Mouse (Mus musculus) granulocyte monocyte progenitor cell, adult 5-6 weeks (primary cell): Measurements from ENCODE around the gene Ctps. TPM values are rescaled to one million over a fixed set of nuclear protein-coding genes. Genes with fewer than 3 reads are reported as not detected.

Experiments
- ATAC-seq: replicated peaks from 2 replicates; pipeline ENCODE4 v1.8.0; 2016; ENCODE audit warnings: mild to moderate bottlenecking, moderate TSS enrichment, inconsistent platforms; ENCODE audit not compliant: poor library complexity, severe bottlenecking
- total RNA-seq, 2 experiments: library from RNA; stranded (forward) in 1 of 2; stranded (reverse) in 1 of 2; fragments of 200-712, 200-1000 nt in 1 of 2; fragments of >200 nt in 1 of 2; fragmentation: Nextera tagmentation in 1 of 2; gene quantifications; 2 replicates each; pipeline ENCODE4 v1.2.3; 2014 to 2017

The Ctps gene
- total RNA-seq, 2 experiments from 2014 or later = 50.4 to 63.1 TPM

DNA sequence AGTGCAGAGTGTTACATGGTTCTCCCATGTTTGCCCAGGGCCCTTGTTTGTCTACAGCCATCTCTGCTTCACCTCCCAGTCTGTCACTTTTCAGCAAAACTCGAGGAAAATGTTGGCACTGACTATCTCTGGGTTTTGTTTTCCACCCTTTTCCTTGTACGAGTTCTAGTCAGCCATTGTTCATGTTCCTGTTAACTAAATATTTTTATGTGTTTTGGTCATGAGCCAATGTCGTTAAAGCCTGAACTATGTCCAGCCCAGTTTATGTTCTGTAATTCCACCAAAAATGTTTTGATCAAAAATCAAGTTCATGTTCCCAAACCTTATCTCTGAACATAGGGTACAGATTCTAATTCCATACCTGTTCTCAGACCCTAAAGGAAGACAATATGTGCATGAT, 1.6 kb upstream of the Ctps start:
- no peak for ATAC-seq

DNA sequence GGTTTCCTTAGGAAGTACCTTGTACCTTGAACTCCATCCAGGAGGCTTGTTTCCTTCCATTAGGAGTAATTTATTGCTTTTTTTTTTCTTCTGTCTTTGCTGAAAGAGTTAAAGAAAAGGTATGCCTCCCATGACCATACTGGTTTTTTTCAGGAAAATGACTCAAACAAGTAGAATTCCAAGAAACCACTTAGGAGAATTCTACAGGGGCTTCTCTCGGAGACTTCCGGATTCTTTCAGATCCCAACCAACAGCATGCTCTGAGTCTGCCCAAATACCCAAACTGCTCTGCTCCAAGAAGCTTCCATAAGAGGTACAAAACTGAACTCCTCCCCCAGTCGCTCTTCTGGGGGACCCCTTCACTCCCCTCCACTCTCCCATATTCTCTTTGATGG, 991 bp upstream of the Ctps start:
- ATAC-seq = no peak

DNA sequence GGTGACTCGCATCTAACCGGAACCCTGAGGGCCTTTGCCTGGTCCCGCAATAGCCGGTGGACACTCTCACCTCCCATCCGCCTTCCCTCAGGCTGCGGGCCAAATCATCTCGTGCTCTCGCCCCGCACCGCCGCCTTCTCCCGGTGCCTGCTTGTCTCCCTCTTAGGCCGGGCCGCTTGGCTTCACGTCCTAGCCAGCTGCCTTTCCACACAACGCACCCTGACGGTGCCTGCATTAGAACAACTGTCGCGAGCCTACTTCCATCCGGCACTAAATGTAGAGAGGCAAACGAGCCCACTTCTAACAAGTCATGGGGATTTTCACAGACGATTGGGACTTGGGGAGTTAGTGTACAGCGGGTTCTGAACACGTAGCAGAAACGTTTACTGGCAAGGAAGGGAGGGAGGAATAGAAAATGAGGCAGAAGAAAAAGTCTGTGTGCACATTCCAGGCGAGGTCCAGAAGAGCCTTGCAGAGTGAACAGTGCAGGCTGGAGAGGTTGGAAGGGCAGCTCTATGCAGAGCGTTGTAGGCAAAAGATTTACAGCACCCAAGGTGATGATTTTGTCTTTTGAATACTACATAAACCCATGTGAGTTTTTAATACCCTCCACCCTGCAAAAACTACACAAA, 478 bp upstream of the Ctps start:
- ATAC-seq = no peak

DNA sequence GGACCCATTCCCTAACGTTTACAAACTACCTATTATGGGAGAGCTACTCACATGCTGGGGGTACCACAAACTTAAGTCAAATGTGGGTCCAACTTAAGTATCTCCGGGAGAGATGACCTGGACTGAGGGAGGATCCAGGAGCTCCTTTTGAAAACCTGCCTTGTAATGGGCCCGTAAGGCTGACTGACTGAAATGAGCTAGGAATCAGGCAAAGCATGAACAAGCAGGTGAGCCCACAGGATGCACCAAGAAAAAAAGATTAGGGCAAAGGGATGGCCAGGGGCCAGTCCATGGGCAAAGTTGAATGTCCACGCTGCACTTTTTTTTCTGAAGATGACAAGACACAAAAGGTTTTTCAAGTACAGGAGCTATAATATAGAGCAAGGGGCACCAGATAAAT, 1.1 kb downstream of the Ctps start:
- no peak for ATAC-seq

DNA sequence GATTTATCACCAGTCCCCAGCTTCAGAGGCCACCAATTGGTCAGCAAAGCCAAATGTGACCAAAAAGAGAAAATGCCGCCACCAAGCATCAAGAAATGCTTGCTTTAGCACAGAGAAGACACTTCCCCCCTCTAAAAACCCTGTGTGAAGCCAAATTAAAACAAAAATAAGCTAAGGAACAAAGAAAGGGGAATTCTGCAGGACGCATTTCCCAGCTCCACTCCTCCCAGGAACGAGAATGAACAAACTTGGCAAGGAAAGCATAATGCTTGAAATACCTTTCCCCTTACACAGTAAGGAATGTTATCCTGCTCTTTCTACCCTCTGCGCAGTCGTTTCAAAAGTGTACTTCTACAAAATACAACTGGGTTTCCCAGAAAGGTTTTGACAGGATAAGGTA, 2.1 kb downstream of the Ctps start:
- no peak for ATAC-seq

DNA sequence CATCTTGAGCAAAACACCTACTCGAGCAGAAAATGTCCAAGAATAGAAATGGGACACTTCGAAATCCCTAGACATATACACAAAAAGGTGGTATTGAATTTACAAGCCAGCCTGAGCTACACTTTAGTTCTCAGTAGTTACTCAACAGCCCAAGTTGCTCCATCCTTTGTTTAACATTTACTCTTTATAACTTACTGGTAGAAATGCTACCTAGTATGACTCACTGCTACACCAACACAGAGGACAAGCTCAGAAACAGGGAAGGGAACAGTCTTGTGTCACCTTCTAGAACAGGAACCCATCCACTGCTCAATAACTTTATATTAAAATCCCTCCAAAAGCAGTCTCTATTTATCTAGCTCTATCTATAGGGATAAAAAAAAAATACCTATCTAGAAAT, 4.3 kb downstream of the Ctps start:
- ATAC-seq = 0 out of 2 replicates have a peak, but pooled peaks have one; percentile 13

DNA sequence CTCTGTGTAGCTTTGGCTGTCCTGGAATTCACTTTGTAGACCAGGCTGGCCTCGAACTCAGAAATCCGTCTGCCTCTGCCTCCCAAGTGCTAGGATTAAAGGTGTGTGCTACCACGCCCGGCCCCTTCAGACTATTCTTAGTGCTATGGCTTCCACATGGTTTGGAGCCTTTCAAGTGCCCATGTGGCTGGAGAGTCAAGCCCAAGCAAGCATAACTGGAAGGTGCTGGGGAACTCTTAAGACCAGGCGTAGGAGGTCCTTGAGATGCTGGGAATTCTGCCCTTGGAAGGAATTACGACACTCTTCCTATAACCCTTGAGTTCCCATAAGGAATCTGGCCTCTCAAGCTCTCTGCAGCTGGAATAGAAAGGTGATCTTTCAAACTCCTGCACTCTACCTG, 13.5 kb downstream of the Ctps start:
- ATAC-seq = no peak

DNA sequence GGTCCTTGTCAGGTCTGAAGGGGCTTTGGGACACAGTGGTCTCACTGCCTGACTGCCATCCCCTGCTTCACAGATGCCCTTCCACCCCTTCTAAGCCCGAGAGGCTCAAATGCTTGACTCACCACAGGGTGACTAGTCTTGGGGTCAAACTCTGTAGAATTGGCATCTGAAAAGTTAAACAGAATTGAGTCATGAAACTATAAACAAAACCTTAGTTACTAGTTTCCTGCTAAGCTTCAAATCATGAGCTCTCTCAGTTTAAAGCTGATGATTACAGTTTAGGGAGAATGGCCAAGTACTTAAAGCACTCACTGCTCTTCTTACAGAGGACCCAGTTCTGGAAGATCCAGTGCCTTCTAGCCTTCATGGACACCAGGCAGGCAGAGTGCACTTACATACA, 25.2 kb downstream of the Ctps start:
- no peak for ATAC-seq

DNA sequence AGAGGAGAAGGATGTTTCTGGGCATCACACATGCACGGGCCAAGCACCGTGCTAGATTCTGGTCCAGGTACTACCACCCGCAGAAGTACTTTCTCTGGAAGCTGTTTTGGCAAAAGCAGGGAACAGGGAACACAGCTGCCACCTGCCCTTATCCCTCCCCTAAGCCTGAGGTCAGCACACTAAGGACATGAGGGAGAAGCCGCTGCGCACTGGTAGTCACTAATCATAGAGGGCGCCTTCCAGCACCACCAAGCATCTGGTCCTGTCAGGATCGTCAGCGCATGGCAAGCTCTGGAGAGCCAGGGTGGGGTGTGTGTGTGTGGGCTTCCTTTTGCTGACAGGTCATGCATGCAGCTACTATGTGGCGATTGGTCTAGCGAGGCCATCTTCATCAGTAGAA, 31.4 kb downstream of the Ctps start:
- ATAC-seq = no peak

DNA sequence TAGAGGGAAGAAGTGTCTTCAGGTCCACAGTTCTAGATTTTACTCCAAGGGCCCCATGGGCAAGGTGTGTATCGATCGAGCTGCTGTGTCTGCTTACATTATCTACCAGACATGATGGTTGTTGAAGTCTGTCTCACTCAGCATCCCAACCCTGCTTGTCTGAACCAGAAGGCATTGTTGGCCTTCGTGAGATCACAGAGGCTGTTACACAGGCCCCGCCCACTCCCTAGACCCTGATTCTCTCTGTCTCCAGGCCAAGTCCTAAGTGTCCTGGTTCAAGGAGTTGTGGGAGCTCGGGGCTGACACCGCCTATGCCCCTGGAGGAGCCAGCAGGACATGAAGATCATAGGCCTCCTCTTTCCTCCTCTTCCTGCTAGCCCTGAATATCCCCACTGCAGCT, 38.1 kb downstream of the Ctps start, which contains the start of gene Slfnl1:
TSS of gene Slfnl1 (plus strand) at position 246 of the 400 bp plus-strand sequence.
- no peak for ATAC-seq

DNA sequence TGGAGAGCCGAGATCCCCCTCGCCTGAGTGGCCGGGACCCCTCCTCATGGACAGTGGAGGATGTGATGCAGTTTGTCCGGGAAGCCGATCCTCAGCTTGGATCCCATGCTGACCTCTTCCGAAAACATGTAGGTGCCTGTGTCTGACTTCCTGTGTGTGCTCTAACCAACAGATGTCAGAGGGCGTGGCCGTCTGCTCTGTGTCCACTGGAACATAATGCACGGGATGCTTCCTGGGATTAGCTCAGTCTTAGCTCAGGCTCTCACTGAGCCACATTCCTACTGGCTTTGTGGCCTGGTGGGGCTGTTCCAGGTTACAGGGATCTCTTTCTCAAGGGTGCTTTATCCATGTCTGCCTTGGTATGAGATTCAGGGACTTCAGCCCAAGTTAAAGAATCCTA, 41.9 kb downstream of the Ctps start:
- no peak for ATAC-seq

DNA sequence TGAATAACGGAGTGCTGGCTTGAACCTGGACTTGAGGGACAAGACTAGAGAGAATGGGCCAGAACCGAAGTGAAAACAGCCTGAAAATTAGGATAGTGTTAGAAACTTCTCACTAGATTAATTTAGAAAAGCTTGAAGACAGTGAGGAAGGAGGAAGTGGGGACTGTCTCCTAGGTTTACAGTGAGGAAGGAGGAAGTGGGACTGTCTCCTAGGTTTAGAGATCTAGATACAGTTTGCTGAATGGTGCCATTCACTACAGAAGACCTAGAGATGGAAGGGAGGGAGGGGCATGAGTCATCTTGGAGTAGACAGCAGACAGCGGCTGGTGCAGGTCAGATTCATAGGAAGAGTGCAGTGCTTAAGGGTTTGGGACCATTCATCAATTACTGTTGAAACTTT, 47.0 kb downstream of the Ctps start:
- peak; percentile 99 for ATAC-seq

DNA sequence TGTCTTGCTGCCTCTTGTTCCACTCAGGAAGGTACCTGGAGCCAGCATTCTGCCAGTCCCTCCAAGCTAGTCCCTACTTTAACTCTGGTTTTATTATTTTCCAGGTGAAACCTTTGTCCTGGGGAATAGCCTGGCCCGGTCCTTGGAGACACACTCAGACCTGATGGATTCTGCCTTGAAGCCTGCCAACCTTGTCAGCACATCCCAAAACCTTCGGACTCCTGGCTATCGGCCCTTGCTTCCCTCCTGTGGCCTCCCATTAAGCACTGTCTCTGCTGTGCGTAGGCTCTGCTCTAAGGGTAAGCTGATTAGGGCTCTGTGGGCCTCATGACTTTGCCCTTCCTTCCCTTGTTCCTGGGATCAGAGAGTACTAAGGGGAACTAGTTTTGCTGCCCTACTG, 47.7 kb downstream of the Ctps start:
- ATAC-seq = no peak

DNA sequence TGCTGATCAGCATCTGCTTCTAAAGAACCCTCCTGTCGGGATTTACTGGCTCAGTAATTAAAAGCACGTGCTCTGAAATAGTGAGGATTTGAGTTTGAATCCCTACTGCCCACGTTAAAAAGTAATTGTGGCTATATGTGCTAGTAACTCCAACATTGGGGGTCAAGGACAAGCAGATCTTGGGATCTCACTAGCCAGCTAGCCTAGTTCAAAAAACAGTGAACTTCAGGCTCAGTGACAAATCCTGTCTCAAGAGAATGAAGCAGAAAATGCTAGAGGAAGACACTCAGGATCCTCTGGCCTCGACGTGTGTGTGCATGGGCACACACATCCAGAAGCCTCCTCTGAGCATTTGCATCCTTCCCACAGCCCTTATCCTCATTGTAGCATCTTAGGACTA, 48.3 kb downstream of the Ctps start:
- no peak for ATAC-seq

DNA sequence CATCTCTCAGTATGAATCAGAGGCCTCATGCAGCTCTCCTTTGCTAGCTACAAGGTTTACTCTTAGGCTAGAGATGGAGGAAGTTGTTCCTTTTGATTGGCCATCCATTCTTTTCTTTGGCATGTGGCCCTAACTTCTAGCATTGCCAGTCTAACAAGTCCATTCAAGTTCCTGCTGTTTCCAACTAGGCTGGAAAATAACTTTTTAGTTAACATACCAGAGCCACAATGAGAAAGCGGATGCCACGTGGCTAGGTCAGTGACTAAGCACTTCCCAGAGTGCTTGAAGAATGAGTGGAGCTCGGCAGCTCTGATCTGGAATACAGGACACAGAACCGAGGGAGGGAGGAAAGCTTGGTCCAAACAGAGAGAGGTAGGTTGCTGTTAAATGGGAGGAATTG, 52.7 kb downstream of the Ctps start:
- no peak for ATAC-seq

DNA sequence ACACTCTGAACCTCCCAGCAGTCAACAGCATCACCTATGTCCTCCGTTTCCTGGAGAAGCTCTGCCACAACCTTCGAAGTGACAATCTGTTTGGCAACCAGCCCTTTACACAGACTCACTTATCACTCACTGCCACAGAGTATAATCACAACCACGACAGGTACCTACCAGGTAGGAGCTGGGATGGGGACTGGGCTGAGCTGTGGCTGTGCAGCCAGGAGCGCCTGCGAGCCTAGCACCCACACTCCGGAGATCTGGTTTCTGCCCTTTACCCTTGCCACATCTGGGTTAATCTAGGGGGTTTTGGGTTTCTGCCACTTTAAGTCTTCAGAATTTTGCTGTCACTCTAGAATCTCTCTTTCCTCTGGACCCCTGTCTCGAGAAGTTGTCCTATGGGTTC, 53.2 kb downstream of the Ctps start:
- ATAC-seq = no peak

DNA sequence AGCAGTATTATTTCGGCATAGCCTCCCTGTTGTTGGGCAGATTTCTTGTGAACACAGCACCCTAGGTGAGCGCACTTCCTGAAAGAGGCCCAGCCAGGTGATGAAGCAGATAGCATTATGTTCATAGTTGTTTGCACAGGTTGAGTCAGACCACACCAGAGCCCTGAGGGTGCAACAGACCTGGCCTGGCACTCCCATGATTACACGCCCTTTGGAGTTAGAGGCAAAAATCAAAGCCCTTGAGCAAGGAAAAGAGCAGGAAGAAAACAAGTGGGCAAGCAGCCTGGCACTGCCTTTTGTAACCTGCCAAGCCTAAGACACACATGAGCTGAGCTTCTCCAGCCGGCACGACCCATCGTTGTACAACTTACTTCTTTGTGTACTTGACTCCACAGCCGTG, 53.6 kb downstream of the Ctps start:
- no peak for ATAC-seq

DNA sequence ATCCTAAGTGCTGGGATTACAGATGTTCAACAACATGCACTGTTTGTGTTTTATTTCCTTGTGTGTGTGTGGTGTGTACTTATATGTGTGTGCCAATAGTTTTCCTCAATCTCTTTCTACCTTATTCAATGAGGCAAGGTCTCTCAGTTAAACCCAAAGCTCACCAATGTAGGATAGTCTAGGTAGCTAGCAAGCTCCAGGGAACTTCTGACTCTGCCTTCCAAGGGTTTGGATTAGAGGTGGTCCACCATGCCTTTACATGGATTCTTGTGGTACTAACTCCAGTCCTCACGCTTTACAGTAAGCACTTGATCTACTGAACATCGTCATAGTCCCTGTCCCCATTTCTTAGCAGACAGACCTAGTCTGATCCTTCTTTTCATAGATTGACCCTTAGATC, 55.7 kb downstream of the Ctps start:
- no peak for ATAC-seq

DNA sequence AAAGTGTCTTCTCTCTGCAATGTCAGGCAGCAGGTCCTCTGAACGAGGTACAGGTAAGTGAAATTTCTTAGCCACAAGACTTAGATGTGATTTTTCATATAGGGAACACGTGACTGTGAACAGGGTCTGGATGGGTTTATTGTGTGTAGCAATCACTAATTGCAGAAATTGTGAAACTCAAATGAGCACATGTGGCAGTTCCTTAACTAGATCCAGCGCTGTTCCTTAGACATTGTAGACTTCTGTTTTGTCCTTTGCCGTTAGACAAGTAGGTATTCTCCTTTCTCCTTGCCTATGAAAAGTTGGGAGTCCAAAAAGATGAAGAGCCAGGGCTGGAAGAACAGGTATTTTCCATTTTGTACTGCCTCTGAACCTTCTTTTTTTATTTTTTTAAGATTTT, 58.9 kb downstream of the Ctps start:
- ATAC-seq = peak; percentile 65

DNA sequence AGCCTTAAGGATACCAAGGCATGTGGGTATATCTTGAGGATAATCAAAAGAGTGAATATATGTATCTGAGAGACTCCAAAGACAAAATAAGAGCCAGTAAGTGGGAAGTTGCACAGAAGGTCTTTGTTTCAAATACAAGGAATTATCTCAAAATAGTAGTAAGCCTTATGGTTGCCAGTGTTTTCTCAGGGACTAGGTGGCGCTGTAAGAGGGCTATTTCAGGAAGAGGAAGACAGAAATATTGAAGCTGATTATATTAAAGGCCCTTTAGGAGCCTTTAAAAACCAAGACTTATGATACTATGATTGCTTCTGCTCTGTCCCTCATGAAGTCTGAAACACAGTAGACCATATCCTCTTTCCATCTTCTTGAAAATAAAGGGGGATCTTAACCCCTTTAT, 63.1 kb downstream of the Ctps start:
- no peak for ATAC-seq
